Mouse (Mus musculus) Patski (cell line): ENCODE results near the gene Igfbp5. TPM values are rescaled to one million over a fixed set of nuclear protein-coding genes. Genes with fewer than 3 reads are reported as not detected.

Experiments
- ATAC-seq: fragments of 100-300 bp; one replicate; pipeline ENCODE4 v1.8.0; 2021
- CTCF ChIA-PET: fragments of 350-600 bp; sonication (Branson Sonifier 250); formaldehyde crosslinking; loops from one replicate; lab custom pipeline; 2022; ENCODE audit warnings: inconsistent platforms; lab: Charles Lee
- POLR2A ChIA-PET: fragments of 350-600 bp; sonication (Branson Sonifier 250); formaldehyde crosslinking; loops from one replicate; lab custom pipeline; 2022; ENCODE audit warnings: antibody characterized with exemption, inconsistent platforms; lab: Charles Lee
- DNase-seq: peaks from one replicate; pipeline ENCODE4 v3.0.0-alpha.2; 2011; ENCODE audit warnings: low read depth, low spot score
- H3K27me3 ChIP-seq: fragments of 371-371 bp; one replicate; pipeline ENCODE4 v1.5.1; 2021
- CTCF ChIP-seq: fragments of 100-300 bp; IDR thresholded peaks from one replicate; pipeline ENCODE4 v1.5.1; 2021
- in situ Hi-C: fragments of 300-500 bp; cut with MboI; formaldehyde crosslinking; loops from 3 replicates; pipeline ENCODE4 v1.11.1; 2018; ENCODE audit warnings: low pct_unique_long_range_greater_than_20kb, mixed read lengths
- polyA plus RNA-seq: library from polyadenylated mRNA; unstranded; gene quantifications from one replicate; pipeline ENCODE4 v1.2.3, GENCODE M21; 2021

Igfbp5 gene
- polyA plus RNA-seq, 1 experiment from 2014 or later = 40.8 TPM

- in situ Hi-C loops = no loop called here
- ChIA-PET POLR2A (interaction anchor here (1.2 to 2.1 kb wide), 5 partner anchors 20 to 84 kb away, joined by 3 to 8 read pairs (median 6); no protein-coding TSS in a partner anchor), CTCF (interaction anchor here (1.0 to 2.8 kb wide), 3 partner anchors 34 to 105 kb away, joined by 3 to 12 read pairs (median 3); no protein-coding TSS in a partner anchor)
- no peak for DNase-seq
- peak; percentile 55 for ATAC-seq
- no peak for TF ChIP-seq CTCF
- H3K27me3 ChIP-seq = no peaks in the 10 kb centered on the region
Observed at GRCm38 (mm10) chr1:72823751-72824706, 50.7 kb downstream of the Igfbp5 start, which contains the start of gene Igfbp2. Gene Igfbp2 (plus strand): TSS chr1:72824503.

GRCm38 (mm10) chr1:72822893-72823292 lies 51.8 kb downstream of the Igfbp5 start:
- ATAC-seq (no peak), DNase-seq (no peak)
- TF ChIP-seq CTCF = no peak
- no peaks in the 10 kb centered on the region for H3K27me3 ChIP-seq
- POLR2A ChIA-PET = no interaction called here
- in situ Hi-C loops = no loop called here
- CTCF ChIA-PET = interaction anchor here (2.8 kb wide), 1 partner anchor 103 kb away, joined by 12 read pairs; no protein-coding TSS in a partner anchor

GRCm38 (mm10) chr1:72819995-72820394 lies 54.7 kb downstream of the Igfbp5 start:
- CTCF ChIA-PET = interaction anchor here (0.7 to 1.4 kb wide), 3 partner anchors 10 to 100 kb away, joined by 3 to 4 read pairs (median 3); no protein-coding TSS in a partner anchor

GRCm38 (mm10) chr1:72815616-72816015 lies 59.1 kb downstream of the Igfbp5 start:
- ChIA-PET POLR2A (interaction anchor here (0.6 to 0.7 kb wide), 2 partner anchors 33 to 527 kb away, joined by 4 to 6 read pairs; no protein-coding TSS in a partner anchor), CTCF (no interaction called here)
- no peaks in the 10 kb centered on the region for H3K27me3 ChIP-seq
- DNase-seq (no peak), ATAC-seq (no peak)
- TF ChIP-seq CTCF = no peak
- in situ Hi-C loops = no loop called here

More at GRCm38 (mm10) chr1:72819995-72820394, 54.7 kb downstream of the Igfbp5 start:
- ATAC-seq = no peak
- POLR2A ChIA-PET = no interaction called here
- no peak for DNase-seq
- no peak for TF ChIP-seq CTCF
- in situ Hi-C loops = no loop called here
- H3K27me3 ChIP-seq = no peaks in the 10 kb centered on the region

- ATAC-seq (no peak), DNase-seq (no peak)
- in situ Hi-C loops = no loop called here
- H3K27me3 ChIP-seq = no peaks in the 10 kb centered on the region
- ChIA-PET POLR2A (no interaction called here), CTCF (no interaction called here)
- no peak for TF ChIP-seq CTCF
Observed at GRCm38 (mm10) chr1:72815184-72815583, 59.5 kb downstream of the Igfbp5 start.

GRCm38 (mm10) chr1:72813639-72814403 lies 60.9 kb downstream of the Igfbp5 start:
- ChIA-PET POLR2A (no interaction called here), CTCF (no interaction called here)
- DNase-seq (no peak), ATAC-seq (no peak)
- in situ Hi-C loops = no loop called here
- TF ChIP-seq CTCF = no peak
- H3K27me3 ChIP-seq = no peaks in the 10 kb centered on the region

- ATAC-seq (no peak), DNase-seq (no peak)
- in situ Hi-C loops = no loop called here
- no peaks in the 10 kb centered on the region for H3K27me3 ChIP-seq
- ChIA-PET CTCF (no interaction called here), POLR2A (no interaction called here)
- no peak for TF ChIP-seq CTCF
Observed at GRCm38 (mm10) chr1:72813089-72813638, 61.5 kb downstream of the Igfbp5 start.

GRCm38 (mm10) chr1:72811061-72811460 lies 63.6 kb downstream of the Igfbp5 start:
- H3K27me3 ChIP-seq = no peaks in the 10 kb centered on the region
- no peak for DNase-seq
- TF ChIP-seq CTCF = no peak
- ChIA-PET CTCF (interaction anchor here (1.1 kb wide), 1 partner anchor 13 kb away, joined by 3 read pairs; no protein-coding TSS in a partner anchor), POLR2A (no interaction called here)
- no peak for ATAC-seq
- in situ Hi-C loops = no loop called here

GRCm38 (mm10) chr1:72809951-72810675 lies 64.6 kb downstream of the Igfbp5 start:
- no peak for DNase-seq
- in situ Hi-C loops = no loop called here

More at GRCm38 (mm10) chr1:72809951-72810675, 64.6 kb downstream of the Igfbp5 start:
- TF ChIP-seq CTCF = no peak
- H3K27me3 ChIP-seq = no peaks in the 10 kb centered on the region
- ChIA-PET CTCF (interaction anchor here (1.1 to 1.2 kb wide), 2 partner anchors 10 to 12 kb away, joined by 3 read pairs; no protein-coding TSS in a partner anchor), POLR2A (no interaction called here)
- no peak for ATAC-seq
